ENCODE assay signal across 28 mouse cellular contexts in the genomic region with DNA sequence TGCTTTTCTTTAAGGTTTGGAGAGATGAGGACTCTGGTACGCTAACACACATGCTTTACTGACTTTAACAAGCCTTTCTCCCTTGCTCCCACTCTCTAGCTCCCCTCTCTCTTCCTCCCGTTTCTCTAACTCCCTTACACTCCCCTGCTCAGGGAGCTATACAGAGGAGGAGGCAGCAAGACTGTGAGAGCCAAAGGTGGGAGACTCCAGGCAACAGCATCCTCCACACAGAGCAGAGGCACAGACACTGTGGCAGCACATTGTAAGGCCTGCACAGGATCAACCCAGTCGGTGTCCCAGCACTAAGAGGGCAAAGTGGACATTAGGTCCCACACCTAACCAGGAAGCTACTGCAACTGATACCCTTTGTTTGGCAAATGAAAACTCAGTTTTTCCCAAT.
DNase-seq lines count a peak whose midpoint lies in the region; ATAC-seq and TF ChIP-seq lines count a peak whose summit lies in the region.
"Had no signal": no experiment of that assay in that cellular context is flagged by ENCODE, and none has a peak within 500 bp of the region (broad histone marks: within the 10 kb centered on the region; RNA-seq: fewer than 3 reads in every experiment).

No protein-coding gene starts in this region.

- peaks cover 27% of the 10 kb centered on the region for H3K36me3 ChIP-seq in heart, embryonic 14.5 days (ENCODE audit: control insufficient read depth, insufficient read depth, low read length)
- peaks cover 5% of the 10 kb centered on the region; the same call in 1 of the 2 replicates for H3K36me3 ChIP-seq in kidney, embryonic 14.5 days (ENCODE audit: control insufficient read depth, insufficient read depth, low read length)
- H3K36me3 ChIP-seq in liver, adult 2 months (ENCODE audit: control insufficient read depth, insufficient read depth, low read length), result no peaks in the 10 kb centered on the region
- H3K36me3 ChIP-seq in liver, postnatal 0 days (replicated peaks; ENCODE audit: insufficient read depth, low read length), result peaks cover 7% of the 10 kb centered on the region; the same call in 1 of the 2 replicates

- peaks cover 2 to 5% of the 10 kb centered on the region in 2 experiments; a peak in 3 of 4 replicates for H3K4me1 ChIP-seq in heart, embryonic 14.5 days (ENCODE audit: control insufficient read depth in 2 of 2, insufficient read depth in 2 of 2, low read length in 2 of 2)
- H3K4me1 ChIP-seq in kidney, embryonic 14.5 days (ENCODE audit: control insufficient read depth, insufficient read depth, low read length), result no peaks in the 10 kb centered on the region
- peaks cover 8% of the 10 kb centered on the region for H3K4me1 ChIP-seq in liver, adult 2 months (ENCODE audit: control insufficient read depth, insufficient read depth, low read length)
- H3K4me1 ChIP-seq in liver, postnatal 0 days (ENCODE audit: insufficient read depth), result no peaks in the 10 kb centered on the region
- H3K4me1 ChIP-seq: embryonic facial prominence, embryonic 10.5 days; embryonic facial prominence, embryonic 13.5 days; forebrain, embryonic 12.5 days; forebrain, embryonic 15.5 days had no signal

- no peak for TF ChIP-seq POLR2A in liver, adult 2 months (IDR thresholded peaks at IDR 0.05; ENCODE audit: extremely low read depth, insufficient read depth, low read length)

- no peak overlapping the region for H3K4me2 ChIP-seq in heart, embryonic 14.5 days (ENCODE audit: low read length)
- no peak overlapping the region for H3K4me2 ChIP-seq in kidney, embryonic 14.5 days (replicated peaks; ENCODE audit: low read depth, low read length)
- no peak overlapping the region for H3K4me2 ChIP-seq in liver, postnatal 0 days (ENCODE audit: low read depth, low read length)
- H3K4me2 ChIP-seq: embryonic facial prominence, embryonic 13.5 days; forebrain, embryonic 12.5 days; forebrain, embryonic 15.5 days; hindbrain, embryonic 13.5 days; intestine, embryonic 15.5 days had no signal

- H3K79me2 ChIP-seq in liver, adult 2 months (ENCODE audit: control insufficient read depth, insufficient read depth, low read length), result no peaks in the 10 kb centered on the region; the same call in none of the 2 replicates

- ATAC-seq in frontal cortex, adult (ENCODE audit: low TSS enrichment), result peak; percentile 60
- ATAC-seq in heart, embryonic 14.5 days (ENCODE audit: insufficient number of reproducible peaks, insufficient read depth, low FRiP score, low read depth), result peak; percentile 47; the same call in 1 of the 2 replicates
- 0 out of 2 replicates have a peak, but pooled peaks have one; percentile 55 for ATAC-seq in kidney, embryonic 14.5 days (ENCODE audit: low FRiP score, low TSS enrichment)
- no peak for ATAC-seq in liver, postnatal 0 days
- ATAC-seq: activated CD4-positive, CD25-positive, alpha-beta regulatory T cell, adult 4 months; forebrain, embryonic 15.5 days; hindbrain, embryonic 16.5 days; intestine, embryonic 15.5 days had no signal

- H3K27ac ChIP-seq in heart, embryonic 14.5 days (replicated peaks in 1 of 2; ENCODE audit: control insufficient read depth in 1 of 2, insufficient read depth in 1 of 2, low read depth in 2 of 2, low read length in 2 of 2), result no peak overlapping the region
- no peak overlapping the region for H3K27ac ChIP-seq in kidney, embryonic 14.5 days (ENCODE audit: low read depth, low read length)
- H3K27ac ChIP-seq in liver, adult 2 months (replicated peaks; ENCODE audit: insufficient read depth, low read depth, low read length), result no peak overlapping the region
- H3K27ac ChIP-seq in liver, postnatal 0 days (ENCODE audit: low read depth), result no peak overlapping the region
- H3K27ac ChIP-seq: embryonic facial prominence, embryonic 10.5 days; embryonic facial prominence, embryonic 13.5 days; forebrain, embryonic 12.5 days; forebrain, embryonic 15.5 days; gastrocnemius, adult 2 months; hindbrain, embryonic 13.5 days; intestine, embryonic 15.5 days had no signal

- H3K27me3 ChIP-seq in heart, embryonic 14.5 days (ENCODE audit: control insufficient read depth, insufficient read depth, low read length), result no peaks in the 10 kb centered on the region
- no peaks in the 10 kb centered on the region for H3K27me3 ChIP-seq in kidney, embryonic 14.5 days (ENCODE audit: control insufficient read depth, insufficient read depth, low read length)
- H3K27me3 ChIP-seq in liver, adult 2 months (ENCODE audit: control insufficient read depth, insufficient read depth, low read length), result no peaks in the 10 kb centered on the region
- H3K27me3 ChIP-seq in liver, postnatal 0 days (ENCODE audit: insufficient read depth, low read length), result no peaks in the 10 kb centered on the region
- H3K27me3 ChIP-seq: embryonic facial prominence, embryonic 13.5 days; forebrain, embryonic 12.5 days; forebrain, embryonic 15.5 days; hindbrain, embryonic 13.5 days; intestine, embryonic 15.5 days had no signal

- intact Hi-C loops in heart, postnatal 10 days (cut with DNase I), result no loop called here

- H3K9ac ChIP-seq in heart, embryonic 14.5 days (ENCODE audit: low read length), result no peak overlapping the region
- H3K9ac ChIP-seq in kidney, embryonic 14.5 days (ENCODE audit: low read depth, low read length), result no peak overlapping the region
- H3K9ac ChIP-seq in liver, adult 2 months (ENCODE audit: low read depth, low read length), result no peak overlapping the region
- H3K9ac ChIP-seq in liver, postnatal 0 days (replicated peaks), result no peak overlapping the region
- H3K9ac ChIP-seq: embryonic facial prominence, embryonic 13.5 days; forebrain, embryonic 12.5 days; forebrain, embryonic 15.5 days; hindbrain, embryonic 13.5 days; intestine, embryonic 15.5 days had no signal

- no peaks in the 10 kb centered on the region for H3K9me3 ChIP-seq in heart, embryonic 14.5 days (ENCODE audit: control insufficient read depth, low read length)
- H3K9me3 ChIP-seq in kidney, embryonic 14.5 days (ENCODE audit: control insufficient read depth, low read length), result no peaks in the 10 kb centered on the region
- H3K9me3 ChIP-seq in liver, postnatal 0 days (ENCODE audit: low read length), result no peaks in the 10 kb centered on the region
- H3K9me3 ChIP-seq: embryonic facial prominence, embryonic 10.5 days; embryonic facial prominence, embryonic 13.5 days; forebrain, embryonic 12.5 days; forebrain, embryonic 15.5 days; hindbrain, embryonic 13.5 days; intestine, embryonic 15.5 days had no signal

- WGBS in heart, embryonic 14.5 days, result 55% methylated on average over 3 of the region's 3 CpGs
- WGBS in kidney, embryonic 14.5 days, result 50% methylated on average over 3 of the region's 3 CpGs
- WGBS in liver, adult 2 months, result 59% methylated on average over 3 of the region's 3 CpGs
- WGBS in liver, postnatal 0 days (ENCODE audit: insufficient replicate concordance), result 50% methylated on average over 3 of the region's 3 CpGs

- no peak for DNase-seq in frontal cortex, postnatal 10 days (ENCODE audit: low spot score in 2 of 2)
- no peak for DNase-seq in heart, postnatal 10 days
- no peak for DNase-seq in kidney, postnatal 25 days
- peak; percentile 70 for DNase-seq in liver, adult 2 months (ENCODE audit: extremely low read depth, low read depth, low spot score)
- no peak for DNase-seq in liver, postnatal 0 days
- DNase-seq: adrenal gland, adult 8-10 months; adrenal gland, postnatal 25 days; cerebellum, adult 11-12 months; cerebellum, adult 8-10 months; cerebellum, postnatal 10 days; cerebellum, postnatal 36 days; embryo, embryonic 11 days; gastrocnemius, adult 2 months; gastrocnemius, postnatal 14 days; heart, adult 18-20 months; heart, postnatal 4 days had no signal

- TF ChIP-seq CTCF in liver, adult 2 months (IDR thresholded peaks at IDR 0.05; ENCODE audit: low read depth, low read length), result no peak
- TF ChIP-seq CTCF in liver, postnatal 0 days (IDR thresholded peaks at IDR 0.05; ENCODE audit: low read depth), result no peak

- TF ChIP-seq EP300 in liver, postnatal 0 days (IDR thresholded peaks at IDR 0.05; ENCODE audit: low read depth), result no peak

- H3K4me3 ChIP-seq in heart, embryonic 14.5 days (ENCODE audit: control insufficient read depth in 1 of 2, insufficient read depth in 1 of 2, low read depth in 1 of 2, low read length in 2 of 2), result no peak overlapping the region
- H3K4me3 ChIP-seq in kidney, embryonic 14.5 days (ENCODE audit: low read length), result no peak overlapping the region
- no peak overlapping the region for H3K4me3 ChIP-seq in liver, adult 2 months (ENCODE audit: insufficient read depth, low read depth, low read length)
- H3K4me3 ChIP-seq in liver, postnatal 0 days (ENCODE audit: low read depth, low read length), result no peak overlapping the region
- H3K4me3 ChIP-seq: embryonic facial prominence, embryonic 10.5 days; embryonic facial prominence, embryonic 13.5 days; erythroblast, embryonic 14.5 days; forebrain, embryonic 12.5 days; forebrain, embryonic 15.5 days; gastrocnemius, adult 2 months; hindbrain, embryonic 13.5 days; intestine, embryonic 15.5 days had no signal
